Mouse (Mus musculus) right cerebral cortex, postnatal 36 days (tissue): ENCODE measurements around the gene Hnrnpk.
"Not testable (repeated sequence)": the region's sequence is repeated elsewhere in the genome, so short reads cannot be mapped to it uniquely, and the experiment has no call there.

Experiments
- DNase-seq, 2 experiments: peaks; one replicate each; pipeline ENCODE4 v3.0.0; 2022; ENCODE audit warnings: low spot score in 2 of 2, mixed read lengths in 1 of 2

Gene Hnrnpk

GRCm38 (mm10) chr13:58403243-58403642 lies at the start of gene Hnrnpk:
Gene Hnrnpk (minus strand): TSS chr13:58403343.
- not testable (repeated sequence) for DNase-seq

DNA sequence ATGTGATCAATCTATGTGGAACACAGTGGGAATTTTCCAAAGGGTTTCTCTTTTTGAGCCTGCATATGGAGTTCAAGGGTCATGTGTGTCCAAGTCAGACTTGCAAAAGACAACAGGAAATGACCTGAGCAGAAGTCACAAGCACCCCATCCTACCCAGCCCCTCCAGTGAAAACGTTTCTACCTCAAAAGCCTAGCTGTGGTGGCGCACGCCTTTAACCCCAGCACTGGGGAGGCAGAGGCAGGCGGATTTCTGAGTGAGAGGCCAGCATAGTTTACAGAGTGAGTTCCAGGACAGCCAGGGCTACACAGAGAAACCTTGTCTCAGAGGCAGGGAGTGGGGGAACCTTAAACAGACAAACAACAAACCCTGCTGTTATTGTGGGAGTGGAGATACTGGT lies 49.1 kb upstream of the Hnrnpk start:
- DNase-seq = no peak

DNA sequence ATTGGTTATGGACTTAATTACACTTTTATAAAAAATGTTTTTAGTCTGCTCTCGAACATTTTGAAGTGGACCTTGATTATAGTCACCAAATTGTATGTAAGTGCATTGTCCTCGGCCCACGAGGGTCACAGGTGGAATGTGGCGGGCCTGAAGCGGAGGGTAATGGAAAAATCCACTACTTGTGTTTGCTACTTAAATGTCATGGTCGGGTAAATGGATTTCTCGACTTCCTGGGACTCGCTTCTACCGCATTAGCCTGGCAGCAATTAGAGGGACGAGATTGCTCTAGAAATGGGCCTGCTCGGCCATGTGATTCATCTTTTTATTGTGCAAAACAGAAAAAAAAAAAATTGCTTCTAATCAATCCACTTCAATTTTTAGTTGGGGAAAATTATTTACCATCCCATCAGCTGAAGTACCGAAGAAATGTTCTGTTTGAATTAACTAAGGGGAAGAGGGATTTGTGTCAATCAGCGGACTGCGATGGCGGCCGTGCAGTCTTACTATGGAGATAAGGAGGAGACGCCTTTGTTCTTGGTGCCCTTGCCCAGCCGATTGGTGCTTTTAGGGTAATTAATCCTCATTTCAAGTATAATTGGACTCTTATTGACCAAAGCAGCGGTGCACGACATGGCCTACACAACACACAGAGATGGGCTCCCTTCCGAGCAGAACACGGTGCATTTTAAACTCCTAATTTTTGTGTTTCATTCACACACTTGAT lies 47.5 kb upstream of the Hnrnpk start:
- no peak for DNase-seq

DNA sequence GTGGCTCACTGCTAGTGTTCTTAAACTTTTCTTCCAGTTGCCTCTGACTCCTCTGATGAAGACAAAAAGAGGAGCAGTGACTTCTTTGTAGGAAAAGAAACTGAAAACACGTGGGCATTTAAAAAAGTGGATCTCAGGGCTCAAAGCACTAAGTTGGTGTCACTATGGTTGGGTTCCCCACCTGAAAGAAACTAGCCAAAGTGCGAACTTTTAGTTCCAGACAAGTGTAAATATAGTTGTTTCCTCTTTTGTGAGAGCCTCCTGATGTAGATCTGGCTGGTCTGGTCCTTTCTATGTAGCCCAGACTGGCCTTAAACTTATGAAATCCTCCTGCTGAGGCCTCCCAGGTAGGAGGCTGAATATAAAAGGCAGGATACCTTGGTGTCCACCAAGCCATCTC lies 43.4 kb upstream of the Hnrnpk start:
- DNase-seq = no peak

- DNase-seq = no peak
These were observed 40.6 kb upstream of the Hnrnpk start for GRCm38 (mm10) chr13:58443787-58444186.

GRCm38 (mm10) chr13:58443326-58443725 lies 40.2 kb upstream of the Hnrnpk start:
- DNase-seq = no peak

DNA sequence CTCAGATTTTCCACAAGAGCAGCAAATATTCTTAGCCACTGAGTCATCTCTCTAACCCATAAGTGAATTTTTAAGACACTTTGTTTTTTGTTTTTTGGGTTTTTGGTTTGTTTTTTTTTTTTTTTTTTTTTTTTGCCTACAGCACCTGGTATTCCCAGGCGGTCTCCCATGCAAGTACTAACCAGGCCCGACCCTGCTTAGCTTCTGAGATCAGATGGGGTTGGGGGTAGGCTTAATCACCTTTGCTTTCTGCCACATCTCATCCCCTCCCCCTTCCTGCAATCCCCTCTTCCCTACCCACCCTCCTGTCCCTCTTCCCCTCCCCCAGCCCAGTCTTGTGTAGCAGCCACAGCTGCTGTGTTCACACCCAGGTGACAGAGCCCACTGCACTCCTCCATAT lies 36.6 kb upstream of the Hnrnpk start:
- no peak for DNase-seq

GRCm38 (mm10) chr13:58423061-58423660 lies 20.0 kb upstream of the Hnrnpk start:
- no peak for DNase-seq

GRCm38 (mm10) chr13:58422242-58422641 lies 19.1 kb upstream of the Hnrnpk start:
- no peak for DNase-seq

- no peak for DNase-seq
These were observed 17.9 kb upstream of the Hnrnpk start for GRCm38 (mm10) chr13:58421026-58421425.

GRCm38 (mm10) chr13:58419266-58419665 lies 16.1 kb upstream of the Hnrnpk start:
- no peak for DNase-seq

DNA sequence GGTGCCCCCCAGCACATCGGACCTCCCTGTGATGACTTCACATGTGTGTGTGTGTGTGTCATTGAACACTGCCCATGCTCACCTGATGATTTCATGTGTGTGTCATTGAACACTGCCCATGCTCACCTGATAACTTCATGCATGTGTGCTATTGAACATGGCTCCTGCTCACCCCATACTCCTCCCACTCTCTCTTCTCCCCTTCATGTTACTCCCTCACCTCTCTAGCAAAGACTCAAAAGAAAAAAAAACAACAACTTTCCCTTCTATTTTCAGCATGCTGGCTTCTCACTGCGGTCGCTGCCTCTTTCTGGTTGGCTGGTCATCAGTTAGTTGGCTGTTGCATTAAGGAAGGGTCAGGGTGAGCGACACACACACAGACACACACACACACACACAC lies 15.5 kb upstream of the Hnrnpk start:
- DNase-seq = no peak

DNA sequence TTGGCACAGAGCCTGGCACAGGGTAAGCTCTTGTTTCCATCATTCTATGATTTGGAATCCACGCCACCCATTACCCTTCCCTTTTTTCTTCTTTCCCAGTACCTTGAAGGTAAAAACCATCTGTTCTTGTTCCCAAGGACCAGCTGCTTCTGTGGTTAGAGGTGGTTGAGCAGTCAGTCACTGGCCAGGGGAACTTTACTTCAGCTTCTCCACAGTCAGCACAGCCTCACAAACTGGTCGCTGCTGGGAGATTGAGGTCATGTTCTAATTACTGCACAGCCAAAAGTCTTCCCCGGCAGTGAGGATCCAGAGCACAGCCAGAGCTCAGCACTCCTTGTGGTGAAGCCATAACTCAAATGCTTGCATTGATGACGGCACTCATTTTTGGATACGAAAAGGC lies 12.7 kb upstream of the Hnrnpk start:
- no peak for DNase-seq

DNA sequence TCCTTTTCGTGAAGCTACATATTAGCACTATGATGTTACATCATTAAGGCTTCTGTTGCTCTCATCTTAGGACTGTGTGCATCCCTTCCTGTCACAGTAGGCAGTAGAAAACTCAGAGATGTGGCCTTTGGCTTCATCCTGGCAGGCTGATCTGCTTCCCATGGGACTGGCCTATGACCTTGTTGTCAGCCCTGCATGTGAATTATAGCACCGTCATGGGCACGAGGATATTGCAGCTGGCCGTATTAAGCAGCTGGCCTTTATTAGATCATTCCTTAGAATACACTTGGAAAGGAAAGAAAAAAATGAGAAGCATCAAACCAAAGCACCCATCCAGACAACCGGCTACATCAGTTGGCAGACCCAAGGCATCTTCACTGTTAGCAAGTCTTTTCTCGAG lies 12.2 kb upstream of the Hnrnpk start:
- no peak for DNase-seq

DNA sequence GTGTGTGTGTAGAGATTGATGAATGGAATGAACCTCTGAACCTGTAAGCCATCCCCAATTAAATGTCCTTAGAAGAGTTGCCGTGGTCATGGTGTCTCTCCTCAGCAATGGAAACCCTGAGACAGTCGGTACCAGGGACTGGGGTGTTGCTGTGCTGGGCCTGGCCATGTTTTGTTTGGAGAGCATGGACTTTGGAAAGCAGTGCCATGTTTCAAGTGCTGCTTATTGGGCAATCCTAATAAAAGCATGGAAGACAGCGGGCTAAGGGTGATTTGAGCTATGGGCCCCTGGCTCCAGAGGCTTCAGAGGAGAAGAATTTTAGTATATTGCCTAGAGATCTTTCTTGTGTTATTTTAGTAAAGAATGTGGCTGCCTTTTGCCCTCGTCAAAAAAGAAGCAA lies 7.9 kb upstream of the Hnrnpk start:
- no peak for DNase-seq

DNA sequence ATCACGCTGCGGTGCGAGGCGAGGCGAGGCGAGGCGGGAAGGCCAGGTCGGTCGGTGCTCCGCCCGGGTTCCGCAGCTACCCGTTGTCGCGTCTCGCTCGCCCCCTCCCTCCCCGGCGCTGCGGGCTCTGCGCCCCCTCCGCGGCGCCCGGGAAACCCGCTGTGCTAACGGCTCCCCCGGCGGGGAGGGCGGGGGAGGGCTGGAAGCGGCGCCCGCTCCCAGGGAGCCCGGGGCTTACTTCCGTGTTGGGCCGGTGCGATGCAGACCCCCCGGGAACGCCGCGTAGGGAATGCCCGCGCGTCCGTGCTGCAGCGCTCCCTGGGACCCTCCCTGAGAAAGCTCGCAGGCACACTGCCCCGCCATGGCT lies 416 bp downstream of the Hnrnpk start:
- DNase-seq = no peak

DNA sequence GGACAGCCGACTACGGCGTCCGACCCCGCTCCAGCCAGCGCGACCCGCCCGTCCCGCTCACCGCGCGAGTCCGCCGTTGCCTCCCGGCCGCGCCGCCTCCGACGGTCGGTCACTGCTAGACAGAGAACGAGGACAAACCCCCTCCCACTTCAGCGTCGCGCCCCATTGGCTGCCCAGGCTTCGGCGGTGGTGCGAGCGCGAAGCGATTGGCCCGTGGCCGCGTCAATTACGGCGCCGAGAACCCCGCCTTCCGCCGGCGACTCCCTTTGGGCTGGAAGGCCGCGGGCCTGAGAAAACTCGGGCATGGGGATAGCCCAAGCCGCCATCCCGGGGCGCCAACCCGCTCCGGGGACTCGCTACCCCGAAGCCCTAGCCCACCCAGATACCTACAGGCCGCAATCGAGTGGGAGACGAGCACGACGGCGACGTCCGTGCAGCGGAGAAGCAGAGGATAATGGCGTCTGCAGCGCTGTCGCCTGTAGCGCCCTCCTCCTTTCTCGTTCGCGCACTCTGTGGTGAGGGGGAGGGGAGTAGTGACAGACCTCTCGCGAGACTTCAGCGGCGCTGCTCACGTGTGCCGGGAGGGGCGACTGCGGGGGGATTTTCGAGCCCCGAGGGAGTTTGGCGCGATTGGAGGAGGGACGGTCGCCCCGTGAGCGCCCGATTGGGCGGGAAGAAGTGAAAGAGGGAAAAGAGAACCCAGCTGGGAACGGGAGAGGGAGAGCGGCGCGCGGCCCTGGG lies 970 bp downstream of the Hnrnpk start, which contains the start of gene Rmi1:
TSS of gene Rmi1 (plus strand) at position 246 of the 741 bp plus-strand sequence.
- DNase-seq = peak; percentile 92 to 95

DNA sequence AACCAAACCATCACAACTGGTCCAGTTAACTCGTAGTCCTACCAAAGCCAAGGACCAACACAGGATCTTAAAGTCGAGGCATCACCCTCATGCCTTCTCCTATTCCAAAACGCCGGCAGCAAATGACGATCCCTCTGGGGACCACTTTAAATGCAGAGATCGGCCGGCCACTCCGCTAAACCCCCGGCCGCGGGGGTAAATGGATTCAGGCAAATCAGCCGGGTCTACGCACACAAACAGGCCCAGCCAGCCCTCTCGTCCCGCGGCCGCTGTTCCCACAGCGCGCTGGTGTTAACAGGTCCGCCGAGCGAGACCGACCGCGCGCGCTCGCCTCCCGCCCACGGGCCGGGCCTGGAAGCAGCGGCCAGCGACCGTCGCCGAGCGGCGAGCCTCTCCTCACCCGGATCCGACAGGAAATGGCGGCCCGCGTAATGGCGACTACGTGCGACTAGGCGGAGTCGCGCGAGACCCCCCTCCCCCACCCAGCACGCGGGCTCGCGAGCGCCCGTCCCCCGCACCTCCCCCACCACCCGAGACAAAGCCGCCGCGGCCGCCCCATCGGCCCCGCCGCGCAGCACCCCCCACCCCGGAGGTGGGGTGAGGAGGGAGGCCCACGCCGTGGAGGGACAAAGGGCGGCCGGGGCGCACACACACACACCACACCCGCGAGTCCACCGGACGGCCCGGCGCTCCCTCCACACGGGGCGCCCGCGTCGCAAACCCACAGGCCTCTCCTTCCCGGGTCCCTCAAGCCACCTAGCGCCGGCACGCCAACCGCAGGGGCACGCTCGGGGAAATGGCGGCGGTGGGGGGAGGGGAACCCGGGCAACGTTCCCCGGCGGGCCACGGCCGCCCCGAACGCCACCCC lies 1.8 kb downstream of the Hnrnpk start:
- DNase-seq = peak; percentile 48 to 62

DNA sequence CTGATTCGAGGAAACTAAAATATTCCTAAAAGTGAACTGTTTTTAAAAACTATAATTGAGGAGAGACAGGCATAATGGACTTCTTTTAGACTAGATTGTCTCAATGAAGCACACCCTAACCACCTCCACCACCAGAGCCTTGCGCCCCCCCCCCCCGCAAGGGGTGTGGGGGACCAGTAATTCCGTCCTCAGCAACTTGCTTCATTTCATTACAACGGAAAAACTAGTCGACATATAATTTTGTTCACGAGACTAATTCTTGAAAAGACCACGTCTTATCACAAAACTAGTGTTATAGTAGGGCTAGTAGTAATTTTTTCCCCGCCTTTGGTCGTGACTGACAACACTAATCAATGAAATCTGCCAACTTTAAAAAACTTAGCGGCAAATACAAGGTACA lies 2.6 kb downstream of the Hnrnpk start:
- no peak for DNase-seq

- DNase-seq = no peak
These were observed 5.5 kb downstream of the Hnrnpk start for GRCm38 (mm10) chr13:58397651-58398050.

DNA sequence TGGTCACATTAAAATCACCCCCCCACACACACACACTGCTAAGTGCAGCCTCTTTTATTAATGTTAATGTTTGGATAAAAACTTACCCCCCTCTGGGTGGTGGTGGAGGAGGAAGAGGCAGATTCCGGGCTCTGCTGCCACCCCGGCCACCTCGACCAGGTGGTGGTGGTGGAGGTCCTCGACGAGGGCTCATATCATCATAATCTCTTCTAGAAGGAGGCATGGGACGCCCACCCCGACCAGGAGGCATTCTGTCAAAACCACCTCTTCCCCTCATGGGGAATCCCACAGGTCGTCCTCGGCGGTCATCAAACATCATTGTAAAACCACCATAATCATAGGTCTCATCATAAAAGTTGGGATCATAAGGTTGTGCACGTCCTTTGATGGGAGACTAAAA lies 8.8 kb downstream of the Hnrnpk start:
- not testable (repeated sequence) for DNase-seq
